22 mouse cellular contexts compared by ENCODE assay signal in genomic region chr17:13712116-13712515, GRCm38 (mm10). TPM values are rescaled to one million over a fixed set of nuclear protein-coding genes. Genes with fewer than 3 reads are reported as not detected.
A peak's percentile ranks its signal among the peaks of the same experiment; 100 is the strongest.
DNase-seq lines count a peak whose midpoint lies in the region; ATAC-seq lines count a peak whose summit lies in the region.
"Had no signal": no experiment of that assay in that cellular context is flagged by ENCODE, and none has a peak within 500 bp of the region (broad histone marks: within the 10 kb centered on the region; RNA-seq: fewer than 3 reads in every experiment).

No protein-coding gene starts in this region.

- DNase-seq in embryonic facial prominence, embryonic 14.5 days (ENCODE audit: low spot score): no peak
- DNase-seq in embryonic facial prominence, embryonic 10.5 days (ENCODE audit: low spot score): no peak
- no peak for DNase-seq in midbrain, embryonic 10.5 days (ENCODE audit: low spot score)
- peak; percentile 22 for DNase-seq in retina, postnatal 1 day
- DNase-seq in heart, postnatal 25 days (ENCODE audit: low spot score): no peak
- no peak for DNase-seq in left cerebral cortex, adult 9 months (ENCODE audit: low spot score in 2 of 2)
- DNase-seq: adrenal gland, postnatal 10 days; B cell, adult 2 months; cerebellum, adult 11 months; cerebellum, adult 8-10 months; cerebellum, postnatal 14 days; gastrocnemius, postnatal 10 days; heart, adult 18-20 months; heart, postnatal 10 days had no signal

- 66% methylated on average over 6 of the region's 6 CpGs for WGBS in embryonic facial prominence, embryonic 14.5 days
- WGBS in embryonic facial prominence, embryonic 10.5 days: 81% methylated on average over 6 of the region's 6 CpGs
- 73% methylated on average over 6 of the region's 6 CpGs for WGBS in midbrain, embryonic 13.5 days
- 76% methylated on average over 6 of the region's 6 CpGs for WGBS in midbrain, embryonic 10.5 days
- 71% methylated on average over 6 of the region's 6 CpGs for WGBS in midbrain, embryonic 16.5 days

- no peak overlapping the region for H3K4me2 ChIP-seq in embryonic facial prominence, embryonic 14.5 days (ENCODE audit: low read depth, low read length)
- no peak overlapping the region for H3K4me2 ChIP-seq in midbrain, embryonic 13.5 days (replicated peaks)
- no peak overlapping the region for H3K4me2 ChIP-seq in midbrain, embryonic 16.5 days (ENCODE audit: low read length)
- H3K4me2 ChIP-seq: forebrain, embryonic 12.5 days had no signal

- H3K27ac ChIP-seq in embryonic facial prominence, embryonic 14.5 days (replicated peaks; ENCODE audit: low read depth, low read length): no peak overlapping the region
- no peak overlapping the region for H3K27ac ChIP-seq in embryonic facial prominence, embryonic 10.5 days (replicated peaks)
- H3K27ac ChIP-seq in midbrain, embryonic 13.5 days: 0 out of 2 replicates have a peak overlapping the region, but pooled peaks have one; percentile 35
- H3K27ac ChIP-seq in midbrain, embryonic 10.5 days (replicated peaks): no peak overlapping the region
- H3K27ac ChIP-seq in midbrain, embryonic 16.5 days (ENCODE audit: low read length): no peak overlapping the region
- H3K27ac ChIP-seq: forebrain, embryonic 12.5 days; heart, embryonic 10.5 days; hindbrain, embryonic 10.5 days had no signal

- no peaks in the 10 kb centered on the region for H3K4me1 ChIP-seq in embryonic facial prominence, embryonic 14.5 days (ENCODE audit: control insufficient read depth, insufficient read depth, low read length)
- peaks cover 5% of the 10 kb centered on the region; the same call in 1 of the 2 replicates for H3K4me1 ChIP-seq in embryonic facial prominence, embryonic 10.5 days
- H3K4me1 ChIP-seq in midbrain, embryonic 13.5 days (replicated peaks): no peaks in the 10 kb centered on the region
- H3K4me1 ChIP-seq in midbrain, embryonic 10.5 days: no peaks in the 10 kb centered on the region
- peaks cover 3% of the 10 kb centered on the region; the same call in 1 of the 2 replicates for H3K4me1 ChIP-seq in midbrain, embryonic 16.5 days (ENCODE audit: control insufficient read depth, insufficient read depth, low read length)
- H3K4me1 ChIP-seq: forebrain, embryonic 12.5 days; hindbrain, embryonic 10.5 days had no signal

- no peak overlapping the region for H3K4me3 ChIP-seq in embryonic facial prominence, embryonic 14.5 days (ENCODE audit: low read depth, low read length)
- H3K4me3 ChIP-seq in embryonic facial prominence, embryonic 10.5 days: no peak overlapping the region
- H3K4me3 ChIP-seq in midbrain, embryonic 13.5 days (replicated peaks): no peak overlapping the region
- no peak overlapping the region for H3K4me3 ChIP-seq in midbrain, embryonic 10.5 days
- no peak overlapping the region for H3K4me3 ChIP-seq in midbrain, embryonic 16.5 days (ENCODE audit: low read depth, low read length)
- H3K4me3 ChIP-seq: forebrain, embryonic 12.5 days; heart, embryonic 10.5 days; hindbrain, embryonic 10.5 days had no signal

- no peaks in the 10 kb centered on the region for H3K27me3 ChIP-seq in embryonic facial prominence, embryonic 14.5 days (replicated peaks; ENCODE audit: control insufficient read depth, insufficient read depth, low read length)
- H3K27me3 ChIP-seq in embryonic facial prominence, embryonic 10.5 days (replicated peaks; ENCODE audit: low read depth, poor library complexity, severe bottlenecking): 0 out of 2 replicates have a peak, but pooled peaks cover 8% of the 10 kb centered on the region
- H3K27me3 ChIP-seq in midbrain, embryonic 13.5 days: no peaks in the 10 kb centered on the region
- H3K27me3 ChIP-seq in midbrain, embryonic 10.5 days (ENCODE audit: low read depth, poor library complexity, severe bottlenecking): no peaks in the 10 kb centered on the region
- H3K27me3 ChIP-seq in midbrain, embryonic 16.5 days (ENCODE audit: control insufficient read depth, insufficient read depth, low read depth, low read length): no peaks in the 10 kb centered on the region
- H3K27me3 ChIP-seq: forebrain, embryonic 12.5 days had no signal

- no peaks in the 10 kb centered on the region for H3K9me3 ChIP-seq in embryonic facial prominence, embryonic 14.5 days (ENCODE audit: control insufficient read depth, low read length)
- no peaks in the 10 kb centered on the region for H3K9me3 ChIP-seq in embryonic facial prominence, embryonic 10.5 days
- no peaks in the 10 kb centered on the region for H3K9me3 ChIP-seq in midbrain, embryonic 13.5 days
- no peaks in the 10 kb centered on the region for H3K9me3 ChIP-seq in midbrain, embryonic 10.5 days (replicated peaks)
- H3K9me3 ChIP-seq in midbrain, embryonic 16.5 days (replicated peaks; ENCODE audit: control insufficient read depth, low read length, poor library complexity, severe bottlenecking): no peaks in the 10 kb centered on the region
- H3K9me3 ChIP-seq: forebrain, embryonic 12.5 days; heart, embryonic 10.5 days; hindbrain, embryonic 10.5 days had no signal

- no peak overlapping the region for H3K9ac ChIP-seq in embryonic facial prominence, embryonic 14.5 days (ENCODE audit: low read depth, low read length)
- no peak overlapping the region for H3K9ac ChIP-seq in midbrain, embryonic 13.5 days (replicated peaks)
- H3K9ac ChIP-seq in midbrain, embryonic 16.5 days (ENCODE audit: low read depth, low read length): no peak overlapping the region
- H3K9ac ChIP-seq: forebrain, embryonic 12.5 days had no signal

- H3K36me3 ChIP-seq in embryonic facial prominence, embryonic 14.5 days (ENCODE audit: control insufficient read depth, insufficient read depth, low read length): no peaks in the 10 kb centered on the region
- H3K36me3 ChIP-seq in embryonic facial prominence, embryonic 10.5 days (replicated peaks): no peaks in the 10 kb centered on the region
- no peaks in the 10 kb centered on the region for H3K36me3 ChIP-seq in midbrain, embryonic 13.5 days
- no peaks in the 10 kb centered on the region for H3K36me3 ChIP-seq in midbrain, embryonic 10.5 days
- H3K36me3 ChIP-seq in midbrain, embryonic 16.5 days (ENCODE audit: control insufficient read depth, insufficient read depth, low read length): no peaks in the 10 kb centered on the region
- H3K36me3 ChIP-seq: forebrain, embryonic 12.5 days; G1E; heart, embryonic 10.5 days; hindbrain, embryonic 10.5 days had no signal

- peak; percentile 48 for ATAC-seq in embryonic facial prominence, embryonic 14.5 days (ENCODE audit: low read depth)
- ATAC-seq in midbrain, embryonic 13.5 days: peak; percentile 83
- peak; percentile 74 for ATAC-seq in midbrain, embryonic 16.5 days
- ATAC-seq: CD4-positive, CD25-positive, alpha-beta regulatory T cell, adult 4 months; forebrain, embryonic 16.5 days had no signal

- intact Hi-C loops in heart, postnatal 25 days (cut with DNase I): no loop called here

RNA-seq across cellular contexts. Expression of gene Afdn, which starts 48.2 kb away (rescaled TPM):
- 65.8 and 69.3 TPM in 2 replicates for polyA plus RNA-seq in embryonic facial prominence, embryonic 14.5 days (2014; fragmentation: Nextera tagmentation; extraction: Ambion mirVana)
- 61.0 and 64.8 TPM in 2 replicates for polyA plus RNA-seq in embryonic facial prominence, embryonic 10.5 days (2016; fragmentation: Nextera tagmentation; extraction: Ambion mirVana)
- polyA plus RNA-seq in midbrain, embryonic 13.5 days (2015; fragmentation: Nextera tagmentation; extraction: Ambion mirVana): 158 and 165 TPM in 2 replicates
- 72.1 and 73.1 TPM in 2 replicates for polyA plus RNA-seq in midbrain, embryonic 10.5 days (2016; fragmentation: Nextera tagmentation; extraction: Ambion mirVana)
- polyA plus RNA-seq in midbrain, embryonic 16.5 days (2015; fragmentation: Nextera tagmentation; extraction: Ambion mirVana): 118 and 145 TPM in 2 replicates
- total RNA-seq in heart, postnatal 25 days (2021): 10 to 100 TPM; 87.9 to 96.9 TPM

RNA-seq across cellular contexts. Expression of gene Tcte2, which starts 49.5 kb away (rescaled TPM):
- 3.2 and 4.6 TPM in 2 replicates for polyA plus RNA-seq in embryonic facial prominence, embryonic 14.5 days (2014; fragmentation: Nextera tagmentation; extraction: Ambion mirVana)
- polyA plus RNA-seq in embryonic facial prominence, embryonic 10.5 days (2016; fragmentation: Nextera tagmentation; extraction: Ambion mirVana): 2.8 and 3.3 TPM in 2 replicates
- polyA plus RNA-seq in midbrain, embryonic 13.5 days (2015; fragmentation: Nextera tagmentation; extraction: Ambion mirVana): 16.3 and 20.6 TPM in 2 replicates
- 5.6 and 6.1 TPM in 2 replicates for polyA plus RNA-seq in midbrain, embryonic 10.5 days (2016; fragmentation: Nextera tagmentation; extraction: Ambion mirVana)
- polyA plus RNA-seq in midbrain, embryonic 16.5 days (2015; fragmentation: Nextera tagmentation; extraction: Ambion mirVana): 15.5 and 16.7 TPM in 2 replicates
- total RNA-seq in heart, postnatal 25 days (2021): 1 to 10 TPM; 4.4 to 5.6 TPM
- polyA plus RNA-seq: CD4-positive, CD25-positive, alpha-beta regulatory T cell, adult 4 months; G1E had no signal
